Mouse (Mus musculus) neural tube, embryonic 14.5 days (tissue): ENCODE measurements around the gene Mtcl1. TPM values are rescaled to one million over a fixed set of nuclear protein-coding genes. Genes with fewer than 3 reads are reported as not detected.
A peak's percentile ranks its signal among the peaks of the same experiment; 100 is the strongest.

Experiments used
- ATAC-seq: fragments of 200-750 bp; cut with Nextera tagmentation; 2 replicates; pipeline ENCODE4 v1.8.0; 2017; ENCODE audit warnings: low read depth, mild to moderate bottlenecking, moderate TSS enrichment, moderate library complexity
- H3K27ac ChIP-seq: fragments of 300-500 bp; sonication (generic); 2 replicates; pipeline ENCODE4 v1.5.1; 2014; ENCODE audit warnings: low read depth, mild to moderate bottlenecking, control low read depth, low read length, moderate library complexity, mixed read lengths
- H3K27me3 ChIP-seq: fragments of 300-500 bp; sonication (generic); 2 replicates; pipeline ENCODE4 v1.6.1; 2014; ENCODE audit warnings: low read length; ENCODE audit not compliant: control insufficient read depth, insufficient read depth
- H3K36me3 ChIP-seq: fragments of 300-500 bp; sonication (generic); 2 replicates; pipeline ENCODE4 v1.6.1; 2014; ENCODE audit warnings: low read length, mixed read lengths; ENCODE audit not compliant: control insufficient read depth, insufficient read depth
- H3K4me1 ChIP-seq: fragments of 300-500 bp; sonication (generic); 2 replicates; pipeline ENCODE4 v1.6.1; 2014; ENCODE audit warnings: low read length; ENCODE audit not compliant: control insufficient read depth, insufficient read depth
- H3K4me2 ChIP-seq: fragments of 300-500 bp; sonication (generic); 2 replicates; pipeline ENCODE4 v1.6.1; 2014; ENCODE audit warnings: mild to moderate bottlenecking, low read depth, low read length, control low read depth
- H3K4me3 ChIP-seq: fragments of 300-500 bp; sonication (generic); 2 replicates; pipeline ENCODE4 v1.5.1; 2014; ENCODE audit warnings: low read depth, low read length, control low read depth, mixed read lengths
- H3K9ac ChIP-seq: fragments of 300-500 bp; sonication (generic); replicated peaks from 2 replicates; pipeline ENCODE4 v1.6.1; 2014; ENCODE audit warnings: low read depth, mild to moderate bottlenecking, control low read depth, low read length, mixed read lengths
- H3K9me3 ChIP-seq: fragments of 300-500 bp; sonication (generic); 2 replicates; pipeline ENCODE4 v1.6.1; 2016; ENCODE audit warnings: low read length; ENCODE audit not compliant: control insufficient read depth
- WGBS: fragments of 180-500 bp; shearing (Covaris S2); extraction: QIAGEN DNeasy Blood & Tissue Kit; methylation state at CpG from one replicate; pipeline ENCODE4 v1.1.7; 2014; 5-methylcytosine and 5-hydroxymethylcytosine counted together
- polyA plus RNA-seq: library from polyadenylated mRNA; unstranded; fragments of >200 nt; fragmentation: Nextera tagmentation; extraction: Ambion mirVana; gene quantifications from 2 replicates; pipeline ENCODE4 v1.2.1, GENCODE M21; 2014

Gene Mtcl1
- polyA plus RNA-seq, 1 experiment from 2014 or later, result 33.4 TPM

DNA sequence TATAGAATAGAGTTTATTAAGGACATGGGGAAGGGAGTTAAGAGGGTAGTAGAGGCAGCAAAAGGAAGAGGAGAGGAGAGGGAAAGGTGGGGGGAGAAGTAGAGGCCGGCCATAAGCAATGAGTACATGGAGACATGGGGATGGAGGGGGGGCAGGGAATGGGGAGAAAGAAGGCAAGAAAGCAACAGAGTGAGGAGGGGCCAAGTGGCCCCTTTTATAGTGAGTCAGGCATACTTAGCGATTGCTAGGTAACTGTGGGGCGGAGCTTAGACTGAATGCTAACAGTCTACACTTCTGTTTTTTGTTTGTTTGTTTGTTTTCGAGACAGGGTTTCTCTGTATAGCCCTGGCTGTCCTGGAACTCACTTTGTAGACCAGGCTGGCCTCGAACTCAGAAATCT, 31.7 kb upstream of the Mtcl1 start:
- ATAC-seq, result no peak
- H3K9me3 ChIP-seq, result no peaks in the 10 kb centered on the region
- H3K27me3 ChIP-seq, result no peaks in the 10 kb centered on the region
- WGBS, result 69% methylated on average over 5 of the region's 5 CpGs
- H3K4me1 ChIP-seq, result peaks cover 12% of the 10 kb centered on the region; the same call in 1 of the 2 replicates
- H3K4me2 ChIP-seq, result no peak overlapping the region
- no peak overlapping the region for H3K27ac ChIP-seq
- no peak overlapping the region for H3K4me3 ChIP-seq
- H3K36me3 ChIP-seq, result no peaks in the 10 kb centered on the region
- no peak overlapping the region for H3K9ac ChIP-seq

DNA sequence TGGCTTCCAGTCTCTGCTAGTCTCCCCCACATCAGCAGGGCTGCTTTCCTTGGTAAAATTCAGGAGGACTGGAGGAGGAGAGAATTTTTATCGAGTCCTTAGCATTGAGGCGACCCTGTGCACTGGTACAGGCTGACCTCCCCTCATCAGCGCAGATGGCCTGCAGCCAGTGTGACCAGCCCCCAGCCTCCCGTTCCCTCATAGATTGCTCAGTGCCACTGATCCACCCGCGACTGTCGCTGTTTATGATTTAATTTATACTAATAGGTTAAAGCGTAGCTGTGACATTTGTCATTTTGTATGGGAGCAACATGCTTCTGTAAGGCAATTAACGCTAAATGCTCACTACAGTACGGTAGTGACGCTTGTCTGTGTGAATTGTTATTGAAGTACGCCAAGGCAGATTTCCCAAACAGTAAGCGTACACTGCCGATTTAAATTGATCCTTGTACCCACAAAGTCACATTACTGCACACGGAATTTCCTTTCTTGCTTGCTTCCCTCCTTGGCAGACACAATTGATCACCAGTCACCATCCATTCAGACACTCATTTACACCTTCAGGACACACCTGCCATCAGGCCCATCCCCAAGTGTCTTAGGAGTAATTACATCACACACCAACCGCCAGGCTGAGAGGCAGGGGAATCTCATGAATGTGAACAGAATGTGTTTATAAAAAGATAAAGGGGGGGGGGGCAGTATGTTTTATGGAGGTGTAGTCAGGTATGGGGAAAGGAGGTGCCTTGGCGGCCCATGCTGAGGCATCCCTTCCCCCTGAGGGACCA, 31.1 kb upstream of the Mtcl1 start:
- Histone ChIP-seq H3K9me3 (no peaks in the 10 kb centered on the region), H3K9ac (no peak overlapping the region), H3K27ac (no peak overlapping the region), H3K4me2 (peak overlapping the region; percentile 28; the same call in 1 of the 2 replicates), H3K36me3 (no peaks in the 10 kb centered on the region), H3K4me1 (peaks cover 12% of the 10 kb centered on the region; the same call in 1 of the 2 replicates), H3K27me3 (no peaks in the 10 kb centered on the region), H3K4me3 (no peak overlapping the region)
- peak; percentile 26; the same call in 1 of the 2 replicates for ATAC-seq
- 13% methylated on average over 17 of the region's 17 CpGs for WGBS

DNA sequence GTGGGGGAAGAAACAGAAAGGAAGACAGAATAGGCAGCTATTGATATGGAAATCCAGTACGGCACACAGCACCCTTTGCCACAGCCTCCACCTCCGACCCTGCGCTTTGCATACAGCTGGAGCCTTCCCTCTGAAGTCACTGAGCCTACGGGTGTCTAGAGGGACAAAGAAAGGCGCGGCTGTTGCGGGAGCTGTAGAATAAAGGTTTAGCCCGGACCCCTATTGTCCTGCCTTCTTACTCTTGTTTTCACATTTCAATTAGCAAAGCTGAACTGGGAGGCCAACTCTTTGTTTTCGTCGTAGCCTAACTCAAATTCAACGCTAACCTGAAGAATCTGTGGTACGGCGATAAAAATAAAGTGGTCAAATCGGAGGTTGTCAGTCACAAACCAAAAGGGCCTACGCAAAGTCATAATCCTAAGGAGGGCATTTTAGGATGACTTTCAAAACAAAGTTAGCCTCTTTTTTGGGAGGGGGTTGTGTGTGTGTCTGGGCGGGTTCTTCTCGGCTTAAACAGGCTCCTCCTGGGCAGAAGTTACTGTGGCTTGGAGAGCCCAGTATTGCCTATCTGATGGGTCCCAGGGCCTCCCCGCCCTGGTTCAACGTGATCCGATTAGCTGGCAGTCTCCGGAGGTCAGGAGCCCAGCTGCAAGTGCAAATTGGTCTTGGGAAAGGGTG, 30.4 kb upstream of the Mtcl1 start:
- H3K4me1 ChIP-seq, result peaks cover 12% of the 10 kb centered on the region; the same call in 1 of the 2 replicates
- H3K27me3 ChIP-seq, result no peaks in the 10 kb centered on the region
- peak; percentile 83 for ATAC-seq
- H3K27ac ChIP-seq, result no peak overlapping the region
- WGBS, result 4% methylated on average over 21 of the region's 21 CpGs
- no peaks in the 10 kb centered on the region for H3K36me3 ChIP-seq
- H3K9me3 ChIP-seq, result no peaks in the 10 kb centered on the region
- no peak overlapping the region for H3K4me3 ChIP-seq
- peak overlapping the region; percentile 28 for H3K4me2 ChIP-seq
- H3K9ac ChIP-seq, result no peak overlapping the region

DNA sequence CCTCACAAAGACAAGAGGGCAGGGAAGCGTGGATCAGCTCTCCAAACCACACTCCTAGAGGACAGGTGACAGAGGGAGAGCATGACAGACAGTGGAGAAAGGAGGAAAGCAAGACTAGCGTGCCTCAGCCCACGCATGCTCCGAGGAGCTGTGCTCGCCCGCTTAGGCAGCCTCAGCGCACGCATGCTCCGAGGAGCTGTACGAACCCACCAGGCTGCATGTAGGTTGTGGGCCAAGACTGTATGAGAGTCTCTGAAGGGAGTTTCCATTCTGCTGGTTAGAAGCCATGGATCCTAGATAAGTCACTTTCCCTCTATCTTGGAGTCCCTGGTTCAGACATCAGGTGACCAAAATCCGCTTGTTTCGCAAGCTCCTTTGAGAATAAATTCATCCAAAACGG, 29.8 kb upstream of the Mtcl1 start:
- H3K27ac ChIP-seq, result peak overlapping the region; percentile 39; the same call in 1 of the 2 replicates
- no peaks in the 10 kb centered on the region for H3K27me3 ChIP-seq
- WGBS, result 7% methylated on average over 13 of the region's 13 CpGs
- peak; percentile 92 for ATAC-seq
- no peaks in the 10 kb centered on the region for H3K9me3 ChIP-seq
- H3K4me2 ChIP-seq, result peak overlapping the region; percentile 28
- H3K4me3 ChIP-seq, result peak overlapping the region; percentile 18; the same call in 1 of the 2 replicates
- H3K36me3 ChIP-seq, result no peaks in the 10 kb centered on the region
- peaks cover 12% of the 10 kb centered on the region; the same call in 1 of the 2 replicates for H3K4me1 ChIP-seq
- peak overlapping the region; percentile 39; the same call in 1 of the 2 replicates for H3K9ac ChIP-seq

DNA sequence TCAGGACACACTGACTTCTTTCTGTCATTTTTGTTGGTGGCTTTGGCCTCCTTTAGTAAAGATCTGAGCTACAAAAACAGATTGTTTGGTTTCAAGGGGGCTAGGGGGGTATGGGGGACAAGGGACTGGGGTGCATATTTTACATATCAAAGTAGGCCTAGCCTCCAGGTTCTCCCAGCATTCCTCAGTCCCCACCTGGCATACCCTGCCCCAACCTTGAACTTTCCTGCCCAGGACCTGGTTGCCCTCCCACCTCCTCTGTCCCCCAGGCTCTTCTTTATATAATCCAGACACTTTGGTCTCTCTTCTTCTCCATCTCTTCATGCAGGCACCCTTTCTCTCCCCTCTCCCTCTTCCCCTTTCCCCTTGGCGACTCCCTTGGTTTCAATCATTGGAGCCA, 23.7 kb upstream of the Mtcl1 start:
- ATAC-seq, result no peak
- Histone ChIP-seq H3K36me3 (no peaks in the 10 kb centered on the region), H3K27ac (no peak overlapping the region), H3K4me3 (no peak overlapping the region), H3K9ac (no peak overlapping the region), H3K9me3 (no peaks in the 10 kb centered on the region), H3K4me2 (no peak overlapping the region), H3K4me1 (no peaks in the 10 kb centered on the region), H3K27me3 (no peaks in the 10 kb centered on the region)
- 86% methylated on average over 1 of the region's 1 CpGs for WGBS

DNA sequence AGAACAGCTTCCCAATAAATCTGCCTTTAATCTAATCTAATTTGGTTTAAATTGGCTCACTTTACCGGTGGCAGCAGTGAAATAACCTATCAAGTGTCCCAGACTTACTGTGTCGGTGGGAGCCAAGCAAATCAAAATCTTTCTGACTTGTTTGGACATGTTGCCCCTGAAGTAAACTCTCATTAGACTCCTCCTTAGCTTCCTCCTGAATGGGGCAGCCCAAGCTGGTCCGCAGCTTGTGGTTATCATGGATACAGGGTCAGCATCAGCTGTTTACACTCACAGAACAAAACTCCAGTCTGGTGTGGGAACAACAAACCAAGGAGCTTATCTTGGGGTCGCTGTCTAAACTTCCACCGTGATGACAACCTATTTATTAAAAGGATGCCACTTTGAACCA, 22.2 kb upstream of the Mtcl1 start:
- Histone ChIP-seq H3K9me3 (no peaks in the 10 kb centered on the region), H3K4me1 (no peaks in the 10 kb centered on the region), H3K4me2 (no peak overlapping the region), H3K9ac (no peak overlapping the region), H3K4me3 (no peak overlapping the region), H3K27me3 (no peaks in the 10 kb centered on the region), H3K36me3 (no peaks in the 10 kb centered on the region), H3K27ac (no peak overlapping the region)
- no peak for ATAC-seq
- 81% methylated on average over 5 of the region's 5 CpGs for WGBS

DNA sequence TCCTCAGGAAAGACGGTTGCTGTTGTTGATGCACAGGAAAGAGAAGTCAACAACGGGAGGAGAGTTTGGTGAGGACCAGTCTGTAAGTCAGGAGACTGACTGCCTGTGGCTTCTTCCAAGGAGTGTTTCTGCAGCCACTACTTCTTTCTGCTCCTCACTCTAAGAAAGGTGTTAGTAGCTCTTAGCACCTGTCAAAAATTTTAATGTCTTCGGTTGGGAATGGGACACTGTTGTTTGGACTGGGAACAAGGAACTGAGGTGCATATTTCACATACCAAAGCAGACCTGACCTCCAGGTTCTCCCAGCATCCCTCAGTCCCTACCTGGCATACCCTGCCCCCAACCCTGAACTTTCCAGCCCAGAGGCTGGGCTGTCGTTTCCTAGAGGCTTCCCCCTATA, 21.7 kb upstream of the Mtcl1 start:
- H3K27ac ChIP-seq, result no peak overlapping the region
- H3K27me3 ChIP-seq, result no peaks in the 10 kb centered on the region
- no peak for ATAC-seq
- H3K4me2 ChIP-seq, result no peak overlapping the region
- H3K4me3 ChIP-seq, result no peak overlapping the region
- 91% methylated on average over 4 of the region's 4 CpGs for WGBS
- no peaks in the 10 kb centered on the region for H3K36me3 ChIP-seq
- H3K9ac ChIP-seq, result no peak overlapping the region
- no peaks in the 10 kb centered on the region for H3K9me3 ChIP-seq
- no peaks in the 10 kb centered on the region for H3K4me1 ChIP-seq

DNA sequence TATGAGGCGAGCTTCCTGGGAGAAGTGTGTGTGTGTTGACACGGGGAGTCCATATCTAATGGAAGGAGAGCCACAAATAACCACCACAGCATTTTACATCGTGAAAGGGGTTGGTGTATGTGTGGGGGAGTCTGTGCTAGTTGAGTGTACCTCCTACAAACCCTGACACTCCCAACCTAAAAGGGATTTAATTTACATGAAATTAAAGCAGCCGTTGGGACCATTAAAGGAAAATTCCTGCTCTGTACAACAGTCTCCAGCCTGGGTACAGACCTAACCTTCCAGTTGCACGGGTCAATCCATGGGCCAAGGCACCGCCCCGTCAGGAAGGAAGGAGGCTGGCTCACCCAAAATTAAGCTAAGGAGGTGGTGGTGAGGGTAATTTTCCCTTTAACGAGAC, 20.5 kb upstream of the Mtcl1 start:
- H3K9ac ChIP-seq, result no peak overlapping the region
- no peaks in the 10 kb centered on the region for H3K9me3 ChIP-seq
- H3K27ac ChIP-seq, result no peak overlapping the region
- no peaks in the 10 kb centered on the region for H3K36me3 ChIP-seq
- no peak overlapping the region for H3K4me3 ChIP-seq
- 51% methylated on average over 8 of the region's 8 CpGs for WGBS
- no peak overlapping the region for H3K4me2 ChIP-seq
- no peaks in the 10 kb centered on the region for H3K4me1 ChIP-seq
- no peak for ATAC-seq
- no peaks in the 10 kb centered on the region for H3K27me3 ChIP-seq

DNA sequence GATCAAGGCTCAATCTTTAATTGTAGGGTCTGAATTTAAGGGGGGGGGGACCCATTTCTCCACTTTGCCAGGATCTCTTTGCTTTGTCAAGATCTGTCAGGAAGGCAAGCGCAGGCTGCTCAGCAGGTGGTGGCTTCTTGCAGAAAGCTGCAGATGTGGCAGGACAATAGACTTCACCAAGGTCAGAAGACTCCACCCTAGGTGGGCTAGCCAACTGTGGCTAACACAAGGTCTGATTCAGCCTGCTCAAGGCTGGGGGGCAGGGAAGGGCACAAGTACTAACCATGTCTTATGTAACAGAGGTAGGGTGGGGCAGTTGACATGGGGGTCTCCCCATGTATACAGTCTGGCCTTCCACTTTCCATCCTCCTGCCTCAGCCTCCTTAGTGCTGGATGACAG, 7.7 kb upstream of the Mtcl1 start:
- Histone ChIP-seq H3K27ac (no peak overlapping the region), H3K4me3 (no peak overlapping the region), H3K27me3 (no peaks in the 10 kb centered on the region), H3K9me3 (no peaks in the 10 kb centered on the region), H3K36me3 (no peaks in the 10 kb centered on the region), H3K4me1 (no peaks in the 10 kb centered on the region), H3K9ac (no peak overlapping the region), H3K4me2 (no peak overlapping the region)
- WGBS, result 47% methylated on average over 1 of the region's 1 CpGs
- no peak for ATAC-seq
